Mouse (Mus musculus): ENCODE results near the gene Agtrap. TPM values are rescaled to one million over a fixed set of nuclear protein-coding genes. Genes with fewer than 3 reads are reported as not detected.

The Agtrap gene
- polyA plus RNA-seq, 1 experiment = 4.6 TPM

DNA sequence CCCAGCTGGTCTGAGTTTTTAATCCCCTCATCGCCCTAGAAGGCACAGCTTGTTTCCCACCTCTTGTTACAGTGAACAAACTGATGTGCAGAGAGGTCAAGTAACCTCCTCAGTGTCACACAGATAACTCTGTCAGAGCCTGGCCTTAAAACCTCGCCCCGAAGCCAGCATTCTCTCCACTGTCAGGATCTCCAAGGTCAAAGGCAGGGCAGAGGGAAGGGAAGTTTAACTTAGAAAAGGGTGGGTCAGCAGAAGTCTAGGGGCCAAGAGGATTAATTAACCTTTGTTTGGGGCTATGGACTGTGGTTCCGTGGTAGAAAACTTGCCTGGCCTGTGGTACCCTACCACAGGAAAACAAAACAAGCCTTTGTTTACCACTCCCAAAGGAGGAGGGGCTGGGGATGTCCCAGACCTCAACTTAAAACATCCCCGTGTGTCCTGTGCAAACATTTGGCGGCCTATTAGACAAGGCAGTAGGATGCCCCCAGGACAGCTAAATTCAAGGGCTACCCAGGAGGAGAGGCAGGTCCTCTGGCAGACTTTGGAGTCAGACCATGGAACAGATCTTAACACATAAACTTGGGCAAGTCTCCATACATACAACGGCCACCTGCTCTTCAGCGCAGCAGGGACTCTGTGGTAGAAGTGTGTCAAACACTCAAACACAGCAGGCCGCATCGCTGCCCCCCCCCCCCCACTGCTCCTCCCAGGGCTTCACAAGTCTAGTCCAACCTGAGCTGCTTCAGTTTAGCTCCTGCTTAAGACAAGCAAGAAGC is 2.5 kb downstream of the Agtrap start:
- DNase-seq (ENCODE audit: low read depth) = no peak
- TF ChIP-seq POLR2A (IDR thresholded peaks at IDR 0.05; ENCODE audit: borderline replicate concordance, extremely low read depth, insufficient read depth, insufficient read length, poor library complexity, severe bottlenecking) (no peak), CTCF (IDR thresholded peaks at IDR 0.05; ENCODE audit: borderline replicate concordance, extremely low read depth, insufficient read depth, insufficient read length) (no peak)

- DNase-seq (ENCODE audit: low read depth) = no peak
- TF ChIP-seq CTCF (IDR thresholded peaks at IDR 0.05; ENCODE audit: borderline replicate concordance, extremely low read depth, insufficient read depth, insufficient read length) = no peak
- TF ChIP-seq POLR2A (IDR thresholded peaks at IDR 0.05; ENCODE audit: borderline replicate concordance, extremely low read depth, insufficient read depth, insufficient read length, poor library complexity, severe bottlenecking) = no peak
These were observed 3.5 kb downstream of the Agtrap start for GRCm38 (mm10) chr4:148084261-148084714.

DNA sequence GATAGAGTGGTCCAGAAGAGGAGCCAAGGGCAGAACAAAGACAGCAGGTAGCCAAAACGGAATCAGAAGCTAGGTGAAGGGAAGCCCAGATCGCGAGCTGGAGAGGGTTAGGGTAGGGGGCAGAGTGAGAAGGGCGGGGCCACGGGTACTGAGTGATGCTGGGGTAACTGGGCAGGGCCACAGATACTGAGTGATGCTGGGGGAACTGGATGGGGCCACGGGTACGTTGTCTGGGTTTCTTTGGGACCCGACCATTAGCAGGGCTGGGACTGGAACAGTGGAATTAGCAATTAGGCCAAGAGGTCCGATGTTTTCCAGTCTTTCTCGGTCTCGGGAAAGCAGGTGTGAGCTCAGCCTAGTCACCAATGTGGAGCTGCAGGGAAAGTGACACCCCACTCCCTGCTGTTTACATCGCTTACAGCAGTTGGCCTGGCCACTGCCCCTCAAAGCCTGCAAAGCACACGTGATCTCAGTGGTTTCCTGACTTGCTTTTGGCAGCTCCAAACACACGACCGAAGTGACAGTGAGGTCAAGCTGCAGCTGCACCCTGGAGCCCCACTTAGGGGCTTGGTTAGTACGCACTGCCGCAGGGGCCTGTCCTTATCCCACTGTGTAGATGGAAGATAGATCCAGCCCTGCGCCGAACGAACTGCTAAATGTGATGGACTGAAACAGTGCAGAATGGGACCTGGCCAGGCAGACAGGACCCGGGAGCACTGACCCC is 4.5 kb downstream of the Agtrap start:
- no peak for DNase-seq (ENCODE audit: low read depth)
- TF ChIP-seq POLR2A (IDR thresholded peaks at IDR 0.05; ENCODE audit: borderline replicate concordance, extremely low read depth, insufficient read depth, insufficient read length, poor library complexity, severe bottlenecking) (no peak), CTCF (IDR thresholded peaks at IDR 0.05; ENCODE audit: borderline replicate concordance, extremely low read depth, insufficient read depth, insufficient read length) (no peak)

GRCm38 (mm10) chr4:148082257-148083044 is 5.4 kb downstream of the Agtrap start:
- DNase-seq (ENCODE audit: low read depth) = peak; percentile 59

GRCm38 (mm10) chr4:148081201-148081600 is 6.6 kb downstream of the Agtrap start:
- TF ChIP-seq CTCF (IDR thresholded peaks at IDR 0.05; ENCODE audit: borderline replicate concordance, extremely low read depth, insufficient read depth, insufficient read length) (no peak), POLR2A (IDR thresholded peaks at IDR 0.05; ENCODE audit: borderline replicate concordance, extremely low read depth, insufficient read depth, insufficient read length, poor library complexity, severe bottlenecking) (no peak)
- DNase-seq (ENCODE audit: low read depth) = no peak

More at GRCm38 (mm10) chr4:148082257-148083044, 5.4 kb downstream of the Agtrap start:
- TF ChIP-seq POLR2A (IDR thresholded peaks at IDR 0.05; ENCODE audit: borderline replicate concordance, extremely low read depth, insufficient read depth, insufficient read length, poor library complexity, severe bottlenecking) (no peak), CTCF (IDR thresholded peaks at IDR 0.05; ENCODE audit: borderline replicate concordance, extremely low read depth, insufficient read depth, insufficient read length) (peak; percentile 58; the same call in 1 of the 2 replicates)

- no peak for DNase-seq (ENCODE audit: low read depth)
- TF ChIP-seq POLR2A (IDR thresholded peaks at IDR 0.05; ENCODE audit: borderline replicate concordance, extremely low read depth, insufficient read depth, insufficient read length, poor library complexity, severe bottlenecking) = no peak
These were observed 7.2 kb downstream of the Agtrap start for GRCm38 (mm10) chr4:148080597-148080973.

GRCm38 (mm10) chr4:148079944-148080596 is 7.8 kb downstream of the Agtrap start:
- no peak for DNase-seq (ENCODE audit: low read depth)

DNA sequence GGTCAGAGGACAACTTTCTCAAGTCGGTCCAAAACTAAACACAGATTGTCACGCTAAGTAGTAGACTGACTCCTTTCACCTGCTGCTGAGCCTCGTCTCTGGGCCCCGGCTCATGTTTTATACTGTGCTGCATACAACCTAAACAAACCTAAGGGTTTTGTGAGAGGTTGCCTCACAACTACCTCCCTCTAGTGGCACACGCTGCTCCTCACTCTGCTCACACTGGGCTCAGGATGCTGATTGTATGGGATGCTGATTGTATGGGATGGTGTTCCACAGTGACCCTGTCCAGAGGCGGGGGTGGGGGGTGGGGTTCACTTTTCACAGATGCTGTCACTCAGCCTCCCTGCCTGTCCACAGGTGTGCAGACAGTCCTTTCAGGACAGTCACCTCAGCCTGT is 8.6 kb downstream of the Agtrap start:
- no peak for DNase-seq (ENCODE audit: low read depth)

More at GRCm38 (mm10) chr4:148079944-148080596, 7.8 kb downstream of the Agtrap start:
- no peak for TF ChIP-seq POLR2A (IDR thresholded peaks at IDR 0.05; ENCODE audit: borderline replicate concordance, extremely low read depth, insufficient read depth, insufficient read length, poor library complexity, severe bottlenecking)

DNA sequence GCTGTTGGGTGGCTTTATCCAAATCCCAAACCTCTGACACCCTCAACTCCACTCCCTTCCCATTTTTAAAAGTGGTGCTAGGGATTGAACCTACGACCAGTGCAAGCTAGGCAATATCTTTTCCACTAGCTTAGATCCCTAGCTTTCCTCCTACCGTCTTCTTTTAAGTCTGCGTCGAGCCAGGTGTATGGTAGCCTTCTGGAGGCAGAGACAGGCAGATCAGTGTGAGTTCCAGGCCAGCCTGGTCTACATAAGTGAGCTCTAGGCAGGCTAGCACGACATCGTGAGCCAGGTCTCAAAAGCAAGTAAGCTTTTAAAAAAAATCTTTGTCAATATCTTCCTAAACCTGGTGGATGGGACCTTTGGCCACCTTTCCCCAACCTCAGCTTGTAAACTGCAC is 11.9 kb downstream of the Agtrap start:
- TF ChIP-seq POLR2A (IDR thresholded peaks at IDR 0.05; ENCODE audit: borderline replicate concordance, extremely low read depth, insufficient read depth, insufficient read length, poor library complexity, severe bottlenecking) (no peak), CTCF (IDR thresholded peaks at IDR 0.05; ENCODE audit: borderline replicate concordance, extremely low read depth, insufficient read depth, insufficient read length) (no peak)
- DNase-seq (ENCODE audit: low read depth) = no peak

More for the DNA sequence above, 8.6 kb downstream of the Agtrap start:
- TF ChIP-seq POLR2A (IDR thresholded peaks at IDR 0.05; ENCODE audit: borderline replicate concordance, extremely low read depth, insufficient read depth, insufficient read length, poor library complexity, severe bottlenecking) = no peak
- TF ChIP-seq CTCF (IDR thresholded peaks at IDR 0.05; ENCODE audit: borderline replicate concordance, extremely low read depth, insufficient read depth, insufficient read length) = peak; percentile 44; the same call in 1 of the 2 replicates

- DNase-seq (ENCODE audit: low read depth) = peak; percentile 80
- no peak for TF ChIP-seq POLR2A (IDR thresholded peaks at IDR 0.05; ENCODE audit: borderline replicate concordance, extremely low read depth, insufficient read depth, insufficient read length, poor library complexity, severe bottlenecking)
These were observed 12.6 kb downstream of the Agtrap start for GRCm38 (mm10) chr4:148075259-148075658.

Measured in brain, embryonic 14.5 days (tissue).